Mouse (Mus musculus) C2C12 (cell line): ENCODE data around the gene Pacs2.

Experiments
- CEBPB ChIP-seq: IDR thresholded peaks from one replicate; pipeline ENCODE4 v1.6.1; 2011; ENCODE audit warnings: low read depth, mild to moderate bottlenecking, control low read depth, moderate library complexity
- CTCF ChIP-seq: IDR thresholded peaks from one replicate; pipeline ENCODE4 v1.5.1; 2011; ENCODE audit not compliant: control insufficient read depth, insufficient read depth, insufficient read length
- MAX ChIP-seq: IDR thresholded peaks from one replicate; pipeline ENCODE4 v1.6.1; 2011; ENCODE audit warnings: mild to moderate bottlenecking, control low read depth
- MYOD1 ChIP-seq: IDR thresholded peaks from one replicate; pipeline ENCODE4 v1.6.1; 2011; ENCODE audit warnings: low read depth; ENCODE audit not compliant: control insufficient read depth, insufficient read length
- MYOG ChIP-seq: IDR thresholded peaks from one replicate; pipeline ENCODE4 v1.6.1; 2011; ENCODE audit not compliant: control insufficient read depth, insufficient read length; ENCODE audit errors: extremely low read depth
- USF1 ChIP-seq: IDR thresholded peaks from one replicate; pipeline ENCODE4 v1.6.1; 2011; ENCODE audit warnings: low read depth, mild to moderate bottlenecking, control low read depth, moderate library complexity

DNA sequence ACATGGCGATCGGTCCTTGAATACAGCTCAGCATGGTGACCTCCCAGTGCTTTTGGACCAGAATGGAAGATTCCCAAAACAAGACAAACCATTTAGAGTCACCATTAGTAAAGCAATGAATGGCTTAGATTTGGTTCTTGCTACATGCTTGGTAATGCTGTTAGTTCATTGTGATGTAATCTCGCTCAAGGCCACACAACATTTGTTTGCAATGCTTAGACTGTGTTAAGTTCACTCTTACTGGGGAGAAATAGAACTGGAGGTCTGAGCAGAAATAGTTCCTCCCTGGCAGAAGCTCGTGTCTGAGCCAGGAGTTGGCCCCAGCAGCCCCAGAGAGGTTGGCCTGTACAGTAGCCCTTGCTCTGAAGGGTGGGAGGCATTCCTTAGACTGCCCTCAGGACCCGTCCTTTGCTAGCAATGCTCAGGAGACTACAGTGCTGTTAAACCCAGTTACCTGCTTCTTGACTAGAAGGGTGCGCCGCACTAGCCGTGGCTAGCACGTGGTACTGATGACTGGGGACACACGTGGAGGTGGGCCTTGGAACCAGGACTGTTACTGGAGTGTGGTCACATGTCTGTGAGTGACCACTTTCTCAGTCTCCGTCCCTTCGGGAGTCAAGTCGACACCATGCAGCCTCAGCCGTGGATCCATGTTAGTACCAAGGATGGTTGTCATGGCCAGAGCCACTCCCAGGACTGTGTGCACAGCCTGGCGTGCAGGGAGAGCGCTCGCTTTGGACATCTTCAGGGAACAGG lies 94.4 kb downstream of the Pacs2 start:
- TF ChIP-seq CTCF (no peak), USF1 (no peak), MYOG (no peak), MAX (no peak), MYOD1 (no peak), CEBPB (no peak)
